Mouse (Mus musculus) forebrain, embryonic 13.5 days (tissue): ENCODE data around the gene Tmprss11e. TPM values are rescaled to one million over a fixed set of nuclear protein-coding genes. Genes with fewer than 3 reads are reported as not detected.

Experiments
- ATAC-seq: fragments of 200-750 bp; cut with Nextera tagmentation; 2 replicates; pipeline ENCODE4 v1.8.0; 2017
- H3K27ac ChIP-seq: fragments of 300-500 bp; sonication (generic); 2 replicates; pipeline ENCODE4 v1.5.1; 2015; ENCODE audit warnings: inconsistent platforms, mild to moderate bottlenecking, moderate library complexity
- H3K27me3 ChIP-seq: fragments of 300-500 bp; sonication (generic); 2 replicates; pipeline ENCODE4 v1.6.1; 2015; ENCODE audit warnings: mild to moderate bottlenecking, inconsistent platforms
- H3K36me3 ChIP-seq: fragments of 300-500 bp; sonication (generic); 2 replicates; pipeline ENCODE4 v1.6.1; 2015; ENCODE audit warnings: mild to moderate bottlenecking, inconsistent platforms; ENCODE audit not compliant: poor library complexity, severe bottlenecking
- H3K4me1 ChIP-seq: fragments of 300-500 bp; sonication (generic); 2 replicates; pipeline ENCODE4 v1.6.1; 2015; ENCODE audit warnings: inconsistent platforms
- H3K4me2 ChIP-seq: fragments of 300-500 bp; sonication (generic); 2 replicates; pipeline ENCODE4 v1.6.1; 2015; ENCODE audit warnings: inconsistent platforms, mild to moderate bottlenecking, moderate library complexity
- H3K4me3 ChIP-seq: fragments of 300-500 bp; sonication (generic); 2 replicates; pipeline ENCODE4 v1.5.1; 2015; ENCODE audit warnings: mild to moderate bottlenecking, inconsistent platforms
- H3K9ac ChIP-seq: fragments of 300-500 bp; sonication (generic); 2 replicates; pipeline ENCODE4 v1.6.1; 2015; ENCODE audit warnings: mild to moderate bottlenecking, inconsistent platforms
- H3K9me3 ChIP-seq: fragments of 300-500 bp; sonication (generic); replicated peaks from 2 replicates; pipeline ENCODE4 v1.6.1; 2016; ENCODE audit warnings: inconsistent platforms
- WGBS: fragments of 180-500 bp; shearing (Covaris S2); methylation state at CpG from one replicate; pipeline ENCODE4 v1.1.7; 2015; 5-methylcytosine and 5-hydroxymethylcytosine counted together
- polyA plus RNA-seq: library from polyadenylated mRNA; unstranded; fragments of >200 nt; fragmentation: Nextera tagmentation; extraction: Ambion mirVana; gene quantifications from 2 replicates; pipeline ENCODE4 v1.2.1, GENCODE M21; 2015

The Tmprss11e gene
- polyA plus RNA-seq, 1 experiment from 2014 or later: not detected

- ATAC-seq: no peak
- Histone ChIP-seq H3K9ac (no peak overlapping the region), H3K27me3 (no peaks in the 10 kb centered on the region), H3K4me3 (no peak overlapping the region), H3K9me3 (no peaks in the 10 kb centered on the region), H3K4me2 (no peak overlapping the region), H3K36me3 (no peaks in the 10 kb centered on the region), H3K27ac (no peak overlapping the region), H3K4me1 (no peaks in the 10 kb centered on the region)
- 85% methylated on average over 2 of the region's 2 CpGs for WGBS
Measured at GRCm38 (mm10) chr5:86735808-86736207, 9.8 kb downstream of the Tmprss11e start.

- no peak overlapping the region for H3K4me2 ChIP-seq
- H3K4me3 ChIP-seq: no peak overlapping the region
- 81% methylated on average over 4 of the region's 4 CpGs for WGBS
- H3K9ac ChIP-seq: no peak overlapping the region
- H3K4me1 ChIP-seq: no peaks in the 10 kb centered on the region
- H3K27ac ChIP-seq: no peak overlapping the region
- no peak for ATAC-seq
- no peaks in the 10 kb centered on the region for H3K27me3 ChIP-seq
- H3K36me3 ChIP-seq: no peaks in the 10 kb centered on the region
- H3K9me3 ChIP-seq: no peaks in the 10 kb centered on the region
Measured at GRCm38 (mm10) chr5:86730587-86730986, 15.0 kb downstream of the Tmprss11e start.

- ATAC-seq: no peak
- Histone ChIP-seq H3K36me3 (no peaks in the 10 kb centered on the region), H3K4me1 (no peaks in the 10 kb centered on the region), H3K4me3 (no peak overlapping the region), H3K27ac (no peak overlapping the region), H3K27me3 (no peaks in the 10 kb centered on the region), H3K9me3 (no peaks in the 10 kb centered on the region), H3K9ac (no peak overlapping the region), H3K4me2 (no peak overlapping the region)
- WGBS: 80% methylated on average over 6 of the region's 6 CpGs
Measured at GRCm38 (mm10) chr5:86728574-86728973, 17.0 kb downstream of the Tmprss11e start.

GRCm38 (mm10) chr5:86727033-86727432 is 18.6 kb downstream of the Tmprss11e start:
- no peaks in the 10 kb centered on the region for H3K9me3 ChIP-seq
- no peaks in the 10 kb centered on the region for H3K4me1 ChIP-seq
- H3K36me3 ChIP-seq: no peaks in the 10 kb centered on the region
- no peaks in the 10 kb centered on the region for H3K27me3 ChIP-seq
- H3K27ac ChIP-seq: no peak overlapping the region
- no peak overlapping the region for H3K9ac ChIP-seq
- WGBS: 92% methylated on average over 9 of the region's 9 CpGs
- no peak overlapping the region for H3K4me2 ChIP-seq
- ATAC-seq: no peak
- H3K4me3 ChIP-seq: no peak overlapping the region

GRCm38 (mm10) chr5:86725021-86725420 is 20.6 kb downstream of the Tmprss11e start:
- no peak overlapping the region for H3K4me3 ChIP-seq
- H3K27me3 ChIP-seq: no peaks in the 10 kb centered on the region
- no peak for ATAC-seq
- no peaks in the 10 kb centered on the region for H3K9me3 ChIP-seq
- no peak overlapping the region for H3K4me2 ChIP-seq
- no peak overlapping the region for H3K27ac ChIP-seq
- H3K9ac ChIP-seq: no peak overlapping the region
- H3K4me1 ChIP-seq: no peaks in the 10 kb centered on the region
- H3K36me3 ChIP-seq: no peaks in the 10 kb centered on the region

- Histone ChIP-seq H3K4me2 (no peak overlapping the region), H3K9me3 (no peaks in the 10 kb centered on the region), H3K4me1 (no peaks in the 10 kb centered on the region), H3K27ac (no peak overlapping the region), H3K9ac (no peak overlapping the region), H3K36me3 (no peaks in the 10 kb centered on the region), H3K27me3 (no peaks in the 10 kb centered on the region), H3K4me3 (no peak overlapping the region)
- WGBS: 49% methylated on average over 2 of the region's 2 CpGs
- ATAC-seq: no peak
Measured at GRCm38 (mm10) chr5:86722820-86723460, 22.7 kb downstream of the Tmprss11e start.

- 90% methylated on average over 2 of the region's 2 CpGs for WGBS
- no peak overlapping the region for H3K4me2 ChIP-seq
- H3K9me3 ChIP-seq: no peaks in the 10 kb centered on the region
- no peak overlapping the region for H3K4me3 ChIP-seq
- H3K27ac ChIP-seq: no peak overlapping the region
- no peak for ATAC-seq
- no peaks in the 10 kb centered on the region for H3K4me1 ChIP-seq
- no peaks in the 10 kb centered on the region for H3K36me3 ChIP-seq
- H3K27me3 ChIP-seq: no peaks in the 10 kb centered on the region
- no peak overlapping the region for H3K9ac ChIP-seq
Measured at GRCm38 (mm10) chr5:86714967-86715366, 30.6 kb downstream of the Tmprss11e start.

- Histone ChIP-seq H3K4me2 (no peak overlapping the region), H3K9me3 (no peaks in the 10 kb centered on the region), H3K27me3 (no peaks in the 10 kb centered on the region), H3K9ac (no peak overlapping the region), H3K27ac (no peak overlapping the region), H3K4me3 (no peak overlapping the region), H3K36me3 (no peaks in the 10 kb centered on the region), H3K4me1 (no peaks in the 10 kb centered on the region)
- 80% methylated on average over 3 of the region's 3 CpGs for WGBS
- ATAC-seq: no peak
Measured at GRCm38 (mm10) chr5:86704923-86705322, 40.7 kb downstream of the Tmprss11e start.

GRCm38 (mm10) chr5:86684667-86685066 is 60.9 kb downstream of the Tmprss11e start:
- Histone ChIP-seq H3K9ac (no peak overlapping the region), H3K4me3 (no peak overlapping the region), H3K27me3 (no peaks in the 10 kb centered on the region), H3K4me1 (no peaks in the 10 kb centered on the region), H3K9me3 (no peaks in the 10 kb centered on the region), H3K36me3 (no peaks in the 10 kb centered on the region), H3K4me2 (no peak overlapping the region), H3K27ac (no peak overlapping the region)
- no peak for ATAC-seq
- WGBS: 62% methylated on average over 4 of the region's 4 CpGs

- H3K9ac ChIP-seq: no peak within 1 kb of the TSS
- no peak within 1 kb of the TSS for H3K4me2 ChIP-seq
- no peaks in the 10 kb centered on the region for H3K36me3 ChIP-seq
- no peak within 1 kb of the TSS for H3K4me3 ChIP-seq
- no peaks in the 10 kb centered on the region for H3K9me3 ChIP-seq
- no peaks in the 10 kb centered on the region for H3K27me3 ChIP-seq
- WGBS: 88% methylated on average over 5 of the region's 5 CpGs
- no peaks in the 10 kb centered on the region for H3K4me1 ChIP-seq
- ATAC-seq: no peak
- H3K27ac ChIP-seq: no peak within 1 kb of the TSS
Measured at GRCm38 (mm10) chr5:86676262-86676661, 69.4 kb downstream of the Tmprss11e start, which contains the start of gene Tmprss11b. Tmprss11b (minus strand) TSS chr5:86676362.

Other genes starting within 250 kb of the Tmprss11e start
- not detected in 2 replicates for gene Tmprss11g, start 227.2 kb downstream of the Tmprss11e start, polyA plus RNA-seq
- not detected in 2 replicates for gene Tmprss11f, start 113.4 kb downstream of the Tmprss11e start, polyA plus RNA-seq
- gene Tmprss11b, start 69.5 kb downstream of the Tmprss11e start, polyA plus RNA-seq: not detected in 2 replicates
- 44.6 and 47.0 TPM in 2 replicates for gene Ythdc1, start 58.4 kb upstream of the Tmprss11e start, polyA plus RNA-seq
- gene Ugt2b34, start 161.1 kb upstream of the Tmprss11e start, polyA plus RNA-seq: not detected in 2 replicates
- gene Ugt2b1, start 180.7 kb upstream of the Tmprss11e start, polyA plus RNA-seq: not detected in 2 replicates